Mouse (Mus musculus) spleen, adult 2 months (tissue): ENCODE measurements at regions not wholly inside any gene's neighbourhood (a gene's known extent, or its start where the extent isn't known, plus 50 kb on each side); places are given as distances from the start of the nearest gene placed in this dataset.

Experiments
- CTCF ChIP-seq: fragments of 200-500 bp; IDR thresholded peaks from 2 replicates; pipeline ENCODE4 v1.5.1; 2011; ENCODE audit warnings: mild to moderate bottlenecking, inconsistent platforms; ENCODE audit not compliant: insufficient read depth, insufficient read length, insufficient replicate concordance; ENCODE audit errors: extremely low read depth
- POLR2A ChIP-seq: fragments of 200-500 bp; IDR thresholded peaks from 2 replicates; pipeline ENCODE4 v1.6.1; 2011; ENCODE audit warnings: low read depth, low read length, inconsistent platforms

DNA sequence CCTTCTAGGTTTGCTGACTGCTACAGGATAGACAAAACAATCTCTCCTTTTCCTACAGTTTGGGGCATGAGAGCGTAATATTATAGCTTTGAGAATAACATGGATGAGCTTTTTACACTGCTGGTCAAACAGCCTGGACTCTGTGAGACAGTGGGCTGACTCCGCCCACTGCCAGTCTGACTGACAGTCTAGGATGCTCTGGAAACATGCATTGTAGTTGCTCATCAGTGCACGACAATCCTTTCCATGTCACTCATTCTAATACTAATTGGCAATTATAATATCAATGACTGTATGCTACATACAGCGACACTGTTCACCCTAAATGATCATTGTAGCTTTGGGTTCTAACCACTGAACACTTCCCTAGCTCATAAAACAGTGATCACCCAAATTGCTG lies 104.5 kb upstream of the Prkcq start:
- no peak for TF ChIP-seq CTCF
- no peak for TF ChIP-seq POLR2A
